Mouse (Mus musculus) thymus, adult 2 months (tissue): Measurements from ENCODE around the gene Gm38392.

ENCODE experiments used
- CTCF ChIP-seq: fragments of 200-500 bp; IDR thresholded peaks from 2 replicates; pipeline ENCODE4 v1.5.1; 2012; ENCODE audit warnings: mild to moderate bottlenecking, control low read depth, low read length, moderate library complexity, borderline replicate concordance; ENCODE audit not compliant: control insufficient read depth, poor library complexity, insufficient read depth; ENCODE audit errors: extremely low read depth
- POLR2A ChIP-seq: fragments of 200-500 bp; IDR thresholded peaks from 2 replicates; pipeline ENCODE4 v1.6.1; 2012; ENCODE audit warnings: mild to moderate bottlenecking, low read length, control low read depth, moderate library complexity; ENCODE audit not compliant: control insufficient read depth, poor library complexity, insufficient read depth; ENCODE audit errors: extremely low read depth

- TF ChIP-seq POLR2A (no peak), CTCF (peak; percentile 85)
These were observed 42.9 kb downstream of the Gm38392 start for GRCm38 (mm10) chr3:88244071-88244470.
